Mouse (Mus musculus) hindbrain, embryonic 14.5 days (tissue): ENCODE data around the gene Gm34653. TPM values are rescaled to one million over a fixed set of nuclear protein-coding genes. Genes with fewer than 3 reads are reported as not detected.
A peak's percentile ranks its signal among the peaks of the same experiment; 100 is the strongest.
"Not testable (repeated sequence)": the region's sequence is repeated elsewhere in the genome, so short reads cannot be mapped to it uniquely, and the experiment has no call there.

Source experiments
- ATAC-seq: fragments of 200-750 bp; cut with Nextera tagmentation; 2 replicates; pipeline ENCODE4 v1.8.0; 2017; ENCODE audit warnings: moderate number of reproducible peaks, mild to moderate bottlenecking, moderate TSS enrichment, moderate library complexity; ENCODE audit not compliant: low FRiP score
- DNase-seq: peaks from one replicate; pipeline ENCODE4 v3.0.0-alpha.2; 2015; ENCODE audit warnings: low spot score
- H3K27ac ChIP-seq: fragments of 300-500 bp; sonication (generic); 2 replicates; pipeline ENCODE4 v1.5.1; 2014; ENCODE audit warnings: mild to moderate bottlenecking, moderate library complexity
- H3K27me3 ChIP-seq: fragments of 300-500 bp; sonication (generic); 2 replicates; pipeline ENCODE4 v1.6.1; 2014; ENCODE audit warnings: mild to moderate bottlenecking, low read length, mixed read lengths; ENCODE audit not compliant: control insufficient read depth, insufficient read depth
- H3K36me3 ChIP-seq: fragments of 300-500 bp; sonication (generic); replicated peaks from 2 replicates; pipeline ENCODE4 v1.6.1; 2014; ENCODE audit not compliant: control insufficient read depth, insufficient read depth
- H3K4me1 ChIP-seq: fragments of 300-500 bp; sonication (generic); replicated peaks from 2 replicates; pipeline ENCODE4 v1.6.1; 2014; ENCODE audit warnings: antibody characterized with exemption, low read length, mixed read lengths; ENCODE audit not compliant: control insufficient read depth, insufficient read depth
- H3K4me2 ChIP-seq: fragments of 300-500 bp; sonication (generic); replicated peaks from 2 replicates; pipeline ENCODE4 v1.6.1; 2014; ENCODE audit warnings: mild to moderate bottlenecking, moderate library complexity
- H3K4me3 ChIP-seq: fragments of 300-500 bp; sonication (generic); replicated peaks from 2 replicates; pipeline ENCODE4 v1.5.1; 2014; ENCODE audit warnings: mild to moderate bottlenecking, low read length
- H3K9ac ChIP-seq: fragments of 300-500 bp; sonication (generic); 2 replicates; pipeline ENCODE4 v1.6.1; 2014
- H3K9me3 ChIP-seq: fragments of 300-500 bp; sonication (generic); 2 replicates; pipeline ENCODE4 v1.6.1; 2016; ENCODE audit warnings: low read length; ENCODE audit not compliant: control insufficient read depth
- WGBS: fragments of 180-500 bp; shearing (Covaris S2); extraction: QIAGEN DNeasy Blood & Tissue Kit; methylation state at CpG from one replicate; pipeline ENCODE4 v1.1.7; 2014; 5-methylcytosine and 5-hydroxymethylcytosine counted together
- polyA plus RNA-seq: library from polyadenylated mRNA; unstranded; fragments of >200 nt; fragmentation: Nextera tagmentation; extraction: Ambion mirVana; gene quantifications from 2 replicates; pipeline ENCODE4 v1.2.1, GENCODE M21; 2014

The Gm34653 gene
- polyA plus RNA-seq, 1 experiment from 2014 or later: not detected

DNA sequence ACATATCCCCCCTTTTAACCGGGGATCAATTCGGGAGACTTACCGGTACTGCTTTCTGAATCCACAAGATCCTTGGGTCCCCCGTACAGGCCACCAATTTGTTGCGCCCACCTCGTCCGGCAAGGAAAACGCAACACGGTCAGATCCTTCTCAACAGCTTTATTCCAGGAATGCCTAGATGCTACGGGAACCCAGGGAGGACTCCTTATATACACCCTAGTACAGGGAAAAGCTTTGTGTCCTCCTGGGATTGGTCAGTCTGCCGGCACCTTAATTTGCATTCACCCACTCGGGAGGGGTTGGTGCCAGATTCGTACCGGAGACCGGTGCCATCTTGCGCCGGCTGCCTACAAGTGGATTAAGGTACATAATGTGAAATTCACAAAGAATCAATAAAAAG lies 817 bp downstream of the Gm34653 start:
- Histone ChIP-seq H3K4me3 (no peak overlapping the region), H3K9me3 (0 out of 2 replicates have a peak, but pooled peaks cover 5% of the 10 kb centered on the region), H3K4me2 (no peak overlapping the region), H3K4me1 (no peaks in the 10 kb centered on the region), H3K9ac (no peak overlapping the region), H3K36me3 (no peaks in the 10 kb centered on the region), H3K27ac (no peak overlapping the region), H3K27me3 (no peaks in the 10 kb centered on the region)
- WGBS: 90% methylated on average over 17 of the region's 17 CpGs
- ATAC-seq (no peak), DNase-seq (no peak)

- Histone ChIP-seq H3K4me2 (no peak overlapping the region), H3K9ac (no peak overlapping the region), H3K4me1 (no peaks in the 10 kb centered on the region), H3K27ac (no peak overlapping the region), H3K27me3 (no peaks in the 10 kb centered on the region), H3K4me3 (no peak overlapping the region), H3K9me3 (no peaks in the 10 kb centered on the region), H3K36me3 (no peaks in the 10 kb centered on the region)
- no peak for DNase-seq
- ATAC-seq: no peak
- 76% methylated on average over 3 of the region's 3 CpGs for WGBS
Measured at GRCm38 (mm10) chr2:34835669-34836068, 2.9 kb downstream of the Gm34653 start.

DNA sequence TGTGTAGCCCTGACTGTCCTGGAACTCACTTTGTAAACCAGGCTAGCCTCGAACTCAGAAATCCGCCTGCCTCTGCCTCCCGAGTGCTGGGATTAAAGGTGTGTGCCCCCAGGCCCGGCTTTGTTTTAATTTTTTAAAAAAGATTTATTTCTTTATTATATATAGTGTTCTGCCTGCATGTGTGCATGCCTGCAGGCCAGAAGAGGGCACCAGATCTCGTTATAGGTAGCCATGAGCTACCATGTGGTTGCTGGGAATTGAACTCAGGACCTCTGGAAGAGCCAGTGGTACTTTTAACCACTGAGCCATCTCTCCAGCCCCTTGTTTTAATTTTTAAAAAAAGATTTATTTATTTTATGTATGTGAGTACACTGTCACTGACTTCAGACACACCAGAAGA lies 7.3 kb downstream of the Gm34653 start:
- H3K4me3 ChIP-seq, H3K36me3 ChIP-seq, H3K27ac ChIP-seq, H3K9ac ChIP-seq, H3K4me2 ChIP-seq, H3K4me1 ChIP-seq, H3K9me3 ChIP-seq, H3K27me3 ChIP-seq, ATAC-seq, DNase-seq: not testable (repeated sequence)
- 86% methylated on average over 5 of the region's 5 CpGs for WGBS

DNA sequence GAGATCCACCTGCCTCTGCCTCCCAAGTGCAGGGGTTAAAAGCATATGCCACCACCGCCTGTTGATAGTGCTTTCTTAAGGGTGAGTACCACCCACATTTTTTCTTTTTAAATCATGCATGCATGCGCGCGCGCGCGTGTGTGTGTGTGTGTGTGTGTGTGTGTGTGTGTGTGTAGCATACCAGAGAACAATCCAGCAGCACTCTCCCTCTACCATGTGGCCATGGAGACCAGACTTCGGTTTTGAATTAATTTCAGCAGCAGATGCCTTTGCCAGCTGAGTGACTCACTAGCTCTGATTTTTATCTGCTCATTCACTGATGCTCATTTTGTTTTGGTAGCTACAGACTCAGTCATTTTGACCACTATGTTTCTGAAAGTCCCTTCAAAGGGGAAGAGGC lies 8.9 kb downstream of the Gm34653 start:
- H3K4me1 ChIP-seq: no peaks in the 10 kb centered on the region
- no peak overlapping the region for H3K4me2 ChIP-seq
- no peaks in the 10 kb centered on the region for H3K36me3 ChIP-seq
- H3K4me3 ChIP-seq: no peak overlapping the region
- H3K27ac ChIP-seq: no peak overlapping the region
- H3K9ac ChIP-seq: no peak overlapping the region
- H3K27me3 ChIP-seq: no peaks in the 10 kb centered on the region
- ATAC-seq: no peak
- H3K9me3 ChIP-seq: no peaks in the 10 kb centered on the region
- WGBS: 90% methylated on average over 8 of the region's 8 CpGs
- DNase-seq: no peak

DNA sequence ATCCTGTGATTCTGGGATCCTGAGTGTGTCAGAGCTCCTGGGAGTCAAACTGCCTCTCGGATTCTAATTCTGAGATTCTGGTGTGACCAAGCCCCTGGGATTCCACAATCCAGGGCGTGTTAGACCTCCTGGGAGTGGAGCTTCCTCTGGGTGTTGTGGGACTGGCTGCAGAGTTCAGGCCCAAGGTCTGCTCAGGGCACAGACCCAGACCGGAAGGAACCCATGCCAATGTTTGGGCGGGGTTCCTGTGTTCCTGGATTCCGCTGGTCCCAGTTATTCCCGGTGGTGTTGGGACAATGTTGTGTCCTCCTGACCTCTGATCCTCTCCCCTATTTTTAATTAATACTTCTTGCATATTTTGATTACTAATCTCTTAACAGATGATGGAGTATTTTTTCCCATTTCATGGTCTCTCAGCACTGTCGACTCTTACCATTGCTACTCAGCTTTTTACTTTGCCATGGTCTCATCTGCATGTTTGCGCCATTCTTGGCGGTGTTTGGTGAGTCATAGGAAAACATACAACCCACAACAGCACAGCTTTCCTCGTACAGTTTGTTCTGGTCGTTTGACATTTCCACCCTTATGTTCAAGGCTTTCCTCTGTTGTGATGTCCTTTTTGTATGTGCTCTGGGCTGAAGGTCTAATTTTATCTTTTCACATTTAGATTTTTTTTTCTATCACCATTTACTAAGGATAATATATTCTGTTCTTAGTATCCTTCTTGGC lies 10.6 kb downstream of the Gm34653 start:
- DNase-seq: no peak
- 84% methylated on average over 11 of the region's 11 CpGs for WGBS

GRCm38 (mm10) chr2:34847702-34848101 lies 14.9 kb downstream of the Gm34653 start:
- Histone ChIP-seq H3K9ac (no peak overlapping the region), H3K36me3 (peaks cover 34% of the 10 kb centered on the region), H3K4me1 (no peaks in the 10 kb centered on the region), H3K9me3 (no peaks in the 10 kb centered on the region), H3K27ac (no peak overlapping the region), H3K4me3 (no peak overlapping the region), H3K4me2 (no peak overlapping the region), H3K27me3 (no peaks in the 10 kb centered on the region)
- DNase-seq (no peak), ATAC-seq (no peak)
- 90% methylated on average over 1 of the region's 1 CpGs for WGBS

More for the DNA sequence above, 10.6 kb downstream of the Gm34653 start:
- no peak for ATAC-seq
- H3K4me1 ChIP-seq: no peaks in the 10 kb centered on the region
- no peak overlapping the region for H3K27ac ChIP-seq
- H3K9ac ChIP-seq: no peak overlapping the region
- no peak overlapping the region for H3K4me3 ChIP-seq
- no peak overlapping the region for H3K4me2 ChIP-seq
- no peaks in the 10 kb centered on the region for H3K27me3 ChIP-seq
- H3K9me3 ChIP-seq: no peaks in the 10 kb centered on the region
- no peaks in the 10 kb centered on the region for H3K36me3 ChIP-seq

DNA sequence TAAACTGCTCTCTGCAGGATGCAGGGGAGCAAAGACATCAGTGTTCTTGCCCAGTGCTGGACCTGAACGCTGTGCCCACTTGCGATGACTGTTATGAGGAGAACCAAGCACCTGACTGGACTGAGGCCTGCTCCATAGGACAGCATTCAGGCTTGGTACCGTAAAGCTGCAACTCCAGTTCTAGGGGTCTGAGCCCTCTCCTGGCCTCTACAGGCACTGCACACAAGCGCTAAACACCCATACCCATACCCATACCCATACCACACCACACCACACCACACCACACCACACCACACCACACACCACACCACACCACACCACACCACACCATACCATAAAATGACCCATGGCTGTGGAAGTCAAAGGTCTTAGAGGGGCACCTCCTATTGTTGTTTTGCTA lies 22.5 kb downstream of the Gm34653 start:
- no peak overlapping the region for H3K27ac ChIP-seq
- H3K9ac ChIP-seq: no peak overlapping the region
- no peaks in the 10 kb centered on the region for H3K9me3 ChIP-seq
- no peak overlapping the region for H3K4me2 ChIP-seq
- no peak for DNase-seq
- 92% methylated on average over 4 of the region's 4 CpGs for WGBS
- H3K4me1 ChIP-seq: no peaks in the 10 kb centered on the region
- peaks cover 99% of the 10 kb centered on the region for H3K36me3 ChIP-seq
- no peaks in the 10 kb centered on the region for H3K27me3 ChIP-seq
- no peak for ATAC-seq
- H3K4me3 ChIP-seq: no peak overlapping the region

GRCm38 (mm10) chr2:34857728-34858127 lies 24.9 kb downstream of the Gm34653 start:
- peaks cover 91% of the 10 kb centered on the region for H3K36me3 ChIP-seq
- ATAC-seq (no peak), DNase-seq (no peak)
- no peak overlapping the region for H3K9ac ChIP-seq
- H3K4me1 ChIP-seq: no peaks in the 10 kb centered on the region
- H3K4me2 ChIP-seq: no peak overlapping the region
- no peaks in the 10 kb centered on the region for H3K9me3 ChIP-seq
- H3K4me3 ChIP-seq: no peak overlapping the region
- H3K27ac ChIP-seq: no peak overlapping the region
- 95% methylated on average over 8 of the region's 8 CpGs for WGBS
- no peaks in the 10 kb centered on the region for H3K27me3 ChIP-seq

GRCm38 (mm10) chr2:34869680-34870079 lies 36.9 kb downstream of the Gm34653 start:
- Histone ChIP-seq H3K4me2 (peak overlapping the region; percentile 75), H3K36me3 (peaks cover 18% of the 10 kb centered on the region), H3K9me3 (no peaks in the 10 kb centered on the region), H3K4me3 (peak overlapping the region; percentile 73), H3K4me1 (peaks cover 33% of the 10 kb centered on the region), H3K27me3 (peaks cover 16% of the 10 kb centered on the region), H3K27ac (no peak overlapping the region), H3K9ac (peak overlapping the region; percentile 85)
- 44% methylated on average over 5 of the region's 5 CpGs for WGBS
- no peak for ATAC-seq
- DNase-seq: no peak
